Mouse (Mus musculus): Measurements from ENCODE around the gene Vinac1. TPM values are rescaled to one million over a fixed set of nuclear protein-coding genes. Genes with fewer than 3 reads are reported as not detected.

The Vinac1 gene
- polyA plus RNA-seq, 1 experiment: 0.03 TPM

DNA sequence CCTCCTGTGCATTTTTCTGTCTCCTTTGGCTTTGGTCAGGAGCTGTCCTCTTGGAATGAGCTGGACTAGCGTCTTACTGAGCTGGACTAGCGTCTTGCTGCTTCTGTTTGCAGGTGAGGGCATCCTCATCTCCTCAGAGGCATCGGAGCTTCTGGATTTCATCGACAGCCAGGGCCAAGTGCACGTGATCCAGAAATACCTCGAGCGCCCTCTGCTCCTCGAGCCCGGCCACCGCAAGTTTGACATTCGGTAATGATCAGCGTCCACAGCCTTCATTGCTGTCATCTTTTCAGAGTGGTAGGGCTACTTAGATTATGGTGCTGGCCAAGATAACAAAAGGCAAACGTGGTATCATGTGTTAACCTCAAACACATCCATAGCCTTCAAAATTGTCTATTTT is 33.1 kb upstream of the Vinac1 start:
- 70% methylated on average over 13 of the region's 13 CpGs for WGBS

DNA sequence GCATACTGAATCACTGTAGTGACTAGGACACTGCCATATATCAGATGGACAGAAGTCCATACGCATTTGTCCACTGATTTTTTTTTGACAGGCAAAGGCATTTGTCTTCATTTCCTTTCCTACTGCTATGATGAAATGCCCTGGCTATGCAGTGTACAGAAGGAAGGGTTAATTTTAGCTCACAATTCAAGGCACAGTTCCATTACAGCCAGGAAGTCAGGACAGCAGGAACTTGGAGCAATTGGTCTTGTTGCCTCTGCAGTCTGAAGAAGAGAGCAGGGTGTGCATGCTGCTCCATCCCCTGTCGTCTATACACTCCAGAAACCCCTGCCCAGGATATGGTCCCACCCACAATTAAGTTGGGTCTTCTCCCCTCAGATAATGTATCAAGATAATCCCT is 31.2 kb upstream of the Vinac1 start:
- no peaks in the 10 kb centered on the region for H3K4me1 ChIP-seq (ENCODE audit: control insufficient read depth, insufficient read depth, low read length)
- no peaks in the 10 kb centered on the region for H3K36me3 ChIP-seq (ENCODE audit: control insufficient read depth, insufficient read depth, low read length)
- H3K27ac ChIP-seq (ENCODE audit: insufficient read depth, low read depth, low read length): no peak overlapping the region
- no peak overlapping the region for H3K4me3 ChIP-seq (ENCODE audit: insufficient read depth, low read depth, low read length)
- DNase-seq: no peak
- TF ChIP-seq CTCF (conservative IDR thresholded peaks at IDR 0.05; ENCODE audit: insufficient read depth, insufficient read length, low read depth, low read length): no peak
- no peak for TF ChIP-seq POLR2A (IDR thresholded peaks at IDR 0.05; ENCODE audit: low read depth, low read length)
- 73% methylated on average over 2 of the region's 2 CpGs for WGBS
- no peaks in the 10 kb centered on the region for H3K27me3 ChIP-seq (replicated peaks; ENCODE audit: control insufficient read depth, insufficient read depth, low read length)

More for the DNA sequence above, 33.1 kb upstream of the Vinac1 start:
- H3K36me3 ChIP-seq (ENCODE audit: control insufficient read depth, insufficient read depth, low read length): no peaks in the 10 kb centered on the region
- DNase-seq: no peak
- no peaks in the 10 kb centered on the region for H3K27me3 ChIP-seq (replicated peaks; ENCODE audit: control insufficient read depth, insufficient read depth, low read length)
- TF ChIP-seq POLR2A (IDR thresholded peaks at IDR 0.05; ENCODE audit: low read depth, low read length): no peak
- TF ChIP-seq CTCF (conservative IDR thresholded peaks at IDR 0.05; ENCODE audit: insufficient read depth, insufficient read length, low read depth, low read length): 0 out of 2 replicates have a peak, but pooled peaks have one; percentile 19
- no peaks in the 10 kb centered on the region for H3K4me1 ChIP-seq (ENCODE audit: control insufficient read depth, insufficient read depth, low read length)
- no peak overlapping the region for H3K27ac ChIP-seq (ENCODE audit: insufficient read depth, low read depth, low read length)
- H3K4me3 ChIP-seq (ENCODE audit: insufficient read depth, low read depth, low read length): no peak overlapping the region

DNA sequence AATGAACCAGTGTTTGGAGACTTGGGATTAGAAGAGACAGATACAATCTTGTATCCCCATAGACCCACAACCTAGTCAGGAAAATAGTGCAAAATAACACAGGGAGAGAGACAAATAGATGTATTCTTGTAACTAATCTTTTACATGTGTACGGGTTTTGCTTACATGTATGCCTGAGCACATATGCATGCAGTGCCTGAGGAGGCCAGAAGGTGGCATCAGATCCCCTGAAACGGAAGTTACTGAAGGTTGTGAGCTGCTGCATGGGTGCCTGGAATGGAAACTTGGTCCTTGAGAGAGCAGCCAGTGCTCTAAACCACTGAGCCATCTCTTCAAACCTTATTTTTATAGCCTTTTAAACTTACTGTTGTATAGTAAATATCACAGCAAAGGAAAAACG is 30.3 kb upstream of the Vinac1 start:
- Histone ChIP-seq H3K4me1 (ENCODE audit: control insufficient read depth, insufficient read depth, low read length) (no peaks in the 10 kb centered on the region), H3K36me3 (ENCODE audit: control insufficient read depth, insufficient read depth, low read length) (no peaks in the 10 kb centered on the region), H3K27me3 (replicated peaks; ENCODE audit: control insufficient read depth, insufficient read depth, low read length) (no peaks in the 10 kb centered on the region), H3K4me3 (ENCODE audit: insufficient read depth, low read depth, low read length) (no peak overlapping the region), H3K27ac (ENCODE audit: insufficient read depth, low read depth, low read length) (no peak overlapping the region)
- 86% methylated on average over 3 of the region's 3 CpGs for WGBS
- TF ChIP-seq POLR2A (IDR thresholded peaks at IDR 0.05; ENCODE audit: low read depth, low read length) (no peak), CTCF (conservative IDR thresholded peaks at IDR 0.05; ENCODE audit: insufficient read depth, insufficient read length, low read depth, low read length) (peak; percentile 45)
- peak; percentile 28 for DNase-seq

DNA sequence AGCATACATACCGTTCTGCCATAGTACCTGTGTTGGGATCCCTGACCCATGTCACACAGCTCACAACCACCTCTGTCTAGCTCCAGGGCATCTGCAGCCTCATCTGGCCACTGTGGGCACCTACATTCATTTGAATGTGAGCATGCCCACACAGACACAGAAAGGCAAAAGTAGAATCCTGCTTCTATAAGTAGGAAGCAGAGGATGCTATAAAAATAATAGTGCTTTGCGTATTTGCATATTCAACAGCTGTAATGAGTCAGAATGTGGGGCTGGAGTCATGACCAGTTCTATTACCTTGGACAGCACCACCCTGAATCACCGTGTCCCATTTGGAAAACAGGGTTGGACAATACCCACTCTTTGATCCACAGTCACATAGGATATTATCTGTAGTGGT is 22.3 kb upstream of the Vinac1 start:
- no peaks in the 10 kb centered on the region for H3K36me3 ChIP-seq (ENCODE audit: control insufficient read depth, insufficient read depth, low read length)
- WGBS: 78% methylated on average over 3 of the region's 3 CpGs
- DNase-seq: no peak
- H3K4me1 ChIP-seq (ENCODE audit: control insufficient read depth, insufficient read depth, low read length): no peaks in the 10 kb centered on the region
- no peaks in the 10 kb centered on the region for H3K27me3 ChIP-seq (replicated peaks; ENCODE audit: control insufficient read depth, insufficient read depth, low read length)
- no peak overlapping the region for H3K27ac ChIP-seq (ENCODE audit: insufficient read depth, low read depth, low read length)
- TF ChIP-seq CTCF (conservative IDR thresholded peaks at IDR 0.05; ENCODE audit: insufficient read depth, insufficient read length, low read depth, low read length) (no peak), POLR2A (IDR thresholded peaks at IDR 0.05; ENCODE audit: low read depth, low read length) (no peak)
- no peak overlapping the region for H3K4me3 ChIP-seq (ENCODE audit: insufficient read depth, low read depth, low read length)

DNA sequence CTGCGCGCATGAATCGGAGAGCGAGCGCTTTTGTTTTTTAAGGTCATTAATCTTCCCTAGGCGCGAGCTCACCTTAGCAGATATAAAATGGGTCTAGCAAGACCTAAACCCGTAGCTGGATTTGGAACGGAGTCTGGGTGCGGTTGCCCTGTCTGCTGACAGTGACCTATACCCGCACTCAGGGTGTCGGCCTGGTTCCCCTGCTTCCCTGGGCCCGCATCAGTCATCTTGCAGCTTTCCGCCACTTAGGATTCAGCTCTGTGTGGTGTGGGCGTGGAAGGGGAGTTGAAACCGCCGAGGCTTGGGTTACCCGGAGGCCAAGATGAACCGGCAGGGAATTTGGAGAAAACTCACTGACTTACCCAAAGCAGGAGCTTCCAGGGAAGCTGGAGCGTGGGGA is 18.4 kb upstream of the Vinac1 start:
- TF ChIP-seq POLR2A (IDR thresholded peaks at IDR 0.05; ENCODE audit: low read depth, low read length) (no peak), CTCF (conservative IDR thresholded peaks at IDR 0.05; ENCODE audit: insufficient read depth, insufficient read length, low read depth, low read length) (no peak)
- peak; percentile 48 for DNase-seq
- Histone ChIP-seq H3K27ac (ENCODE audit: insufficient read depth, low read depth, low read length) (0 out of 2 replicates have a peak overlapping the region, but pooled peaks have one; percentile 8), H3K4me1 (ENCODE audit: control insufficient read depth, insufficient read depth, low read length) (no peaks in the 10 kb centered on the region), H3K36me3 (ENCODE audit: control insufficient read depth, insufficient read depth, low read length) (no peaks in the 10 kb centered on the region), H3K4me3 (ENCODE audit: insufficient read depth, low read depth, low read length) (peak overlapping the region; percentile 90), H3K27me3 (replicated peaks; ENCODE audit: control insufficient read depth, insufficient read depth, low read length) (no peaks in the 10 kb centered on the region)
- WGBS: under 1% methylated on average over 20 of the region's 20 CpGs

DNA sequence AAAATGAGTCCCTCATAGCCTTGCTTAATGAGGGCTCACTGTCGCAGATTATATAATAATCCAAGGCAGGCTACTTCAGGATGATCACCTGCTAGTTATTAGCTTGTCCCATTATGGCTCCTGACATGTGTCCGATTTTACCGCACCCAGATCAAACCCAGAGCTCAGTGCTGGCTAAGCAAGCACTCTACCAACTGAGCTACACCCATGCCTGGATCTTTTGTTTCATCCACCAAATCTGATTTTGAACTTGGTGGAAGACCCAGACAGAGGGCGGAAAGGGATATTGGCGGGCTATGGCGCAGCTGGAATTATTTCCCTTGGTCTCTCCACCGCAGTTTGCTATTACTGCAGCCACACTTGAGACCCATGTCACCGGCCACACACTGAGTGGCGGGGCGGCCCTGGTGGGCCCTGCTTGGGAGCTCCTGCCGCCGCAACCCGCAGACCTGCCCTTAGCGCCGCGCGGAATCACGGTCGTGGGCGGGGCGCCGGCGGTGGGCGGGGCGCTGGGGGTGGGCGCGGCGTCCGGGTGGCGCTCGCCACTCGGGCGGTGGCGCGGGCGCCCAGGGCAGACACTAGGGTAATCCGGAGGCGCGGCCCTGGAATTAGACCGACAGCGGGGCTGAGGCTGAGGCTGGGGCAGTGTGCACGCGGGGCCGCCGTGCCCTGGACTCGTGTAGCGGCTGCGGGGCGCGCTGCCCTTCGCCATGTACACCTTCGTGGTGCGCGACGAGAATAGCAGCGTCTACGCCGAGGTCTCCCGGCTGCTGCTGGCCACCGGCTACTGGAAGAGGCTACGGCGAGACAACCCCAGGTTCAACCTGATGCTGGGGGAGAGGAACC is 17.7 kb upstream of the Vinac1 start, which contains the start of gene Ttl:
Ttl (plus strand) TSS at position 506 of the 846 bp plus-strand sequence.
- TF ChIP-seq POLR2A (IDR thresholded peaks at IDR 0.05; ENCODE audit: low read depth, low read length) (peak; percentile 27), CTCF (conservative IDR thresholded peaks at IDR 0.05; ENCODE audit: insufficient read depth, insufficient read length, low read depth, low read length) (no peak)
- H3K27me3 ChIP-seq (replicated peaks; ENCODE audit: control insufficient read depth, insufficient read depth, low read length): no peaks in the 10 kb centered on the region
- 2% methylated on average over 62 of the region's 62 CpGs for WGBS
- H3K4me1 ChIP-seq (ENCODE audit: control insufficient read depth, insufficient read depth, low read length): no peaks in the 10 kb centered on the region
- H3K4me3 ChIP-seq (ENCODE audit: insufficient read depth, low read depth, low read length): peak within 1 kb of the TSS; percentile 90
- 0 out of 2 replicates have a peak within 1 kb of the TSS, but pooled peaks have one; percentile 8 for H3K27ac ChIP-seq (ENCODE audit: insufficient read depth, low read depth, low read length)
- H3K36me3 ChIP-seq (ENCODE audit: control insufficient read depth, insufficient read depth, low read length): no peaks in the 10 kb centered on the region
- peak; percentile 87 for DNase-seq

DNA sequence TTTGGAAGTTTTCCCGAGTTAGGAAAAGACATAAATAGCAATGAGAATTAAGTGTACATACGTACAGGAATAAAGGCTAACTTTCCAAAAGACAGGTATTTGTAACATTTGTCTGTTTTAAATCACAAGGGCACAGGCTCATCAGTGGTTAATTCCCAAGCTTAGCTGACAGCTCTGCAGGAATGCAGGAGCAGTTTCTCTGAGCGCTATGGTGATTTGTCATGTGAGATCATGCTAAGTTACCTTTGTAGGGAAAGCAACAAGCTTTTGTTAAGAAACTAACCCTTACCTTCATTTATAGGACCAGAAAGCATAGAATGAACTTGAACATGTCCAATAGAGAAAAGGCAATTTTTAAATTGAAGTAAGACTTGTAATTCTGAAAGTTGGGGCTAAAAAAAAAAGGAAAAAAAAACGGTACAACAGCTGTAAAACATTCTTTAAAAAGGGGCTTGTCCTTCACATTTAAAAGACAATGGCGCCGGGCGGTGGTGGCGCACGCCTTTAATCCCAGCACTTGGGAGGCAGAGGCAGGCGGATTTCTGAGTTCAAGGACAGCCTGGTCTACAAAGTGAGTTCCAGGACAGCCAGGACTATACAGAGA is 13.6 kb upstream of the Vinac1 start:
- TF ChIP-seq POLR2A (IDR thresholded peaks at IDR 0.05; ENCODE audit: low read depth, low read length): no peak
- TF ChIP-seq CTCF (conservative IDR thresholded peaks at IDR 0.05; ENCODE audit: insufficient read depth, insufficient read length, low read depth, low read length): no peak
- H3K27ac ChIP-seq (ENCODE audit: insufficient read depth, low read depth, low read length): no peak overlapping the region
- no peak for DNase-seq
- H3K4me3 ChIP-seq (ENCODE audit: insufficient read depth, low read depth, low read length): no peak overlapping the region
- 74% methylated on average over 10 of the region's 10 CpGs for WGBS
- no peaks in the 10 kb centered on the region for H3K4me1 ChIP-seq (ENCODE audit: control insufficient read depth, insufficient read depth, low read length)
- no peaks in the 10 kb centered on the region for H3K27me3 ChIP-seq (replicated peaks; ENCODE audit: control insufficient read depth, insufficient read depth, low read length)
- H3K36me3 ChIP-seq (ENCODE audit: control insufficient read depth, insufficient read depth, low read length): no peaks in the 10 kb centered on the region

Data from kidney, adult 2 months (tissue).